Mouse (Mus musculus): ENCODE data around the gene Ccdc142. TPM values are rescaled to one million over a fixed set of nuclear protein-coding genes. Genes with fewer than 3 reads are reported as not detected.

The Ccdc142 gene
- polyA plus RNA-seq, 1 experiment from 2014 or later, result 4.3 TPM

DNA sequence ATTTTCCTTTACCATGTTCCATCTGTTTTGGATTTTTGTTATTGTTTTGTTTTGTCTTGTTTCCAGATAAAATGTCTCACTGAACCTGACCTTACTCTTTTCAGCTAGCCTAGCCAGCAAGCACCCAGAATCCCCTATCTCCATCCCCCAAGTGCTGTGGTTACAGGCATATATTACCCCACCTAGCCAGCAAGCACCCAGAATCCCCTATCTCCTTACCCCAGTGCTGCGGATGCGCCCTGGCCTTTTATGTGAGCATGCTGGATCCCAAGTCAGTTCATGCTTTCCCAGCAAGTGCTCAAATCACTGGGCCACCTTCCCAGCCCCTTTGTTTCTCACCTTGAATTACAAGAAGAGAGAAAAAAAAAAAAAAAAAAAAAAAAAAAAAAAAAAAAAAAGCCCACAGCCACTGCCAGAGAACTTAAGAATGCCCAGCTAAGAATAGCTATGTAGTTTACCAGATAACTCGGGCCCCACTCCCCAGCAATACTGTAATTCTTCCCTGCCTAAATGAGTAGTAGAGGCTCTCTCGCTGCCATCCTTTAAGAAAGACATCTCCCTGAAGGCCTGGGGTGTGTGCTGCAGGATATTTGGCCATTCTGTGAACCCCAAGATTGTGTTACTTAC lies 10.2 kb downstream of the Ccdc142 start:
- ATAC-seq, result no peak
- Histone ChIP-seq H3K4me1 (replicated peaks) (peaks cover 44% of the 10 kb centered on the region), H3K27me3 (no peaks in the 10 kb centered on the region), H3K9me3 (no peaks in the 10 kb centered on the region), H3K9ac (replicated peaks) (no peak overlapping the region), H3K4me3 (replicated peaks) (no peak overlapping the region), H3K27ac (no peak overlapping the region), H3K36me3 (peaks cover 12% of the 10 kb centered on the region), H3K4me2 (replicated peaks) (no peak overlapping the region)
- 91% methylated on average over 4 of the region's 4 CpGs for WGBS

DNA sequence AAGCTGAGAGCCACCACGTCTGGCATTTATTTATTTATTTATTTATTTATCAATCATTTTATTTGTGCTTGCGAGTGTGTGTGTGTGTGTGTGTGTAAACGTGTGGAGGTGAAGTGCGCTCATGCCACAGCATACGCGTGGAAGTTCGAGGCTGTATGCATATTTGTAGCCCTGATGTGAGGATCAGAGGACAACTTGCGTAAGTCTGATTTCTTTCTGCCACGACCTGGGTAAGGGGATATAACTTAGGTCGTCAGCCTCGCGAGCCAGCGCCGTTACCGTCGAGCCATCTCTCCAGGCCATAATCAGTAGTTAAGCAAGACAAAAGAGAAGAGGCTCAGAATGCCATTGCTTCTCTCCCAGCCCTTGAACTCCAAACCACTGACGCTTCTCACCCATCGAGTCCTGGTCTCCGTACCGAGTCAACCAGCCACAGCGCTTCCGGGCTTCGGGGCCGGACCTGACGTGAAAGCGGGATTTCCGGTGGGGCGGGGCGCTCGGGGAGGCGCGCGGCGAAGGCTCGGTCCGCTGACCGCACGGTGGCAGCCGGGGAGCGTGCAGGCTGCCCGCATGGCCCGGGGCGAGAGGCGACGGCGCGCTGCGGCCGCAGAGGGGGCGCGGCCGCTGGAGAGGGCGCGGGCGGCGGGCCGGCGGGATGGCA lies 13.7 kb downstream of the Ccdc142 start, which contains the start of gene Mogs:
TSS of gene Mogs (plus strand) at position 486 of the 661 bp plus-strand sequence.
- WGBS, result 2% methylated on average over 49 of the region's 58 CpGs

DNA sequence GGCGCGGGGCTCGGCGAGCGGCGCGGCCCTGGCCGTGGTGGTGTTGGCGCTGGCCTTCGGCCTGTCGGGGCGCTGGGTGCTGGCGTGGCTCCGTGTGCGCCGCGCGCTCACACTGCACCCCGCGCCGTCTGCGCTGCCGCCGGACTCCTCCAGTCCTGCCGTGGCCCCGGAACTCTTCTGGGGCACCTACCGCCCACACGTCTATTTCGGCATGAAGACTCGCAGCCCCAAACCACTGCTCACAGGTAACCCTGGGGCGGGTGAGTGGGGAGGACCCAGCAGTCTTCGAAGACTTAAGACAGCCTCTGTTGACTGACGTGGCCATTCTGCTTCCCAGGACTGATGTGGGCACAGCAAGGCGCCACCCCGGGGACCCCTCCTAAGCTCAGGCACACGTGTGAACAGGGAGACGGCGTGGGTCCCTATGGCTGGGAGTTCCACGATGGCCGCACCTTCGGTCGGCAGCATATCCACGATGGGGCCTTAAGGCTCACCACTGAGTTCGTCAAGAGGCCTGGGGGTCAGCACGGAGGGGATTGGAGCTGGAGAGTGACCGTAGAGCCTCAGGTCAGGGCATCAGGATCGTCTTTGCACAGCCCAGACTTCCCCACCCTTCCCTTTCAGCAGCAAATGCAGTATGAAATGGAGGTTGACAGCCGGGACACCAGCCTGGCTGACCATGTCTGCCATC lies 14.4 kb downstream of the Ccdc142 start:
- H3K4me1 ChIP-seq (replicated peaks), result peaks cover 58% of the 10 kb centered on the region
- ATAC-seq, result peak; percentile 44

More for the DNA sequence above, 13.7 kb downstream of the Ccdc142 start, which contains the start of gene Mogs:
- Histone ChIP-seq H3K4me2 (replicated peaks) (peak within 1 kb of the TSS; percentile 88), H3K27me3 (no peaks in the 10 kb centered on the region), H3K9me3 (no peaks in the 10 kb centered on the region), H3K4me3 (replicated peaks) (peak within 1 kb of the TSS; percentile 88), H3K36me3 (peaks cover 37% of the 10 kb centered on the region), H3K4me1 (replicated peaks) (peaks cover 55% of the 10 kb centered on the region), H3K27ac (peak within 1 kb of the TSS; percentile 84), H3K9ac (replicated peaks) (peak within 1 kb of the TSS; percentile 93)
- peak; percentile 88 for ATAC-seq

DNA sequence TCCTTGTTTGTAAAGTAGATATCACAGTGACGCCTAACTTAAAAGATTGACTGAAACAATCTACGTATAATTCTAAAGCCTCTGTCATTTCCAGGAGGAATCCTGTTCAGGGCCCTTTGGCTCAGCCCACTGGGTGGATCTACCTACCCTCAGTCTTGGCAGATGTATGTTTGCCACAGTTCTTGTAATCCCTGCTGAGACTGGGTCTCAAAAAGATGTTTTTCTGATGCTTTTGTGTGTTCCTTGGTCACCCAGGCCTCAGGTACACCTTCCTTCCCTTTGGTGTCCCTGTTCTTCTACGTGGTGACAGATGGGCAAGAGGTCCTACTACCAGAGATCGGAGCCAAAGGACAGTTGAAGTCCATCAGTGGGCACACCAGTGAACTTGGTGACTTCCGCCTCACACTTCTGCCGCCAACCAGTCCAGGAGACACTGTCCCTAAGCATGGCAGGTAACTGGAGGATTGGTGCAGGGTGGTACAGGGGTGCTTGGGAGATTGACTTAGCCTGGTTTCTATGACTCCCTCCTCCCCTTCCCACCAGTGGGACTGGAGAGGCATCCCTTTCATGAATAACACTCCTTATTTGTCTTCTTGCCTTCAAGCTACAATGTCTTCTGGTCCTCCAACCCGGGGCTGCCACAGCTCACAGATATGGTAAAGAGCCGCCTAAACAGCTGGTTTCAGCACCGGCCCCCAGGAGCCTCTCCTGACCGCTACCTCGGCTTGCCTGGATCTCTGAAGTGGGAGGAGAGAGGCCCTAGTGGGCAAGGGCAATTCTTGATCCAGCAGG lies 15.2 kb downstream of the Ccdc142 start:
- Histone ChIP-seq H3K4me2 (replicated peaks) (peak overlapping the region; percentile 88), H3K9ac (replicated peaks) (peak overlapping the region; percentile 93), H3K36me3 (peaks cover 33% of the 10 kb centered on the region), H3K4me1 (replicated peaks) (peaks cover 56% of the 10 kb centered on the region), H3K9me3 (no peaks in the 10 kb centered on the region), H3K27me3 (no peaks in the 10 kb centered on the region), H3K27ac (0 out of 2 replicates have a peak overlapping the region, but pooled peaks have one; percentile 84), H3K4me3 (replicated peaks) (peak overlapping the region; percentile 88)
- 80% methylated on average over 11 of the region's 11 CpGs for WGBS
- ATAC-seq, result no peak

More for the DNA sequence above, 14.4 kb downstream of the Ccdc142 start:
- H3K36me3 ChIP-seq, result peaks cover 36% of the 10 kb centered on the region
- H3K4me2 ChIP-seq (replicated peaks), result peak overlapping the region; percentile 88
- H3K9me3 ChIP-seq, result no peaks in the 10 kb centered on the region
- peak overlapping the region; percentile 93 for H3K9ac ChIP-seq (replicated peaks)
- 1% methylated on average over 37 of the region's 48 CpGs for WGBS
- H3K4me3 ChIP-seq (replicated peaks), result peak overlapping the region; percentile 88
- H3K27ac ChIP-seq, result peak overlapping the region; percentile 84
- H3K27me3 ChIP-seq, result no peaks in the 10 kb centered on the region

DNA sequence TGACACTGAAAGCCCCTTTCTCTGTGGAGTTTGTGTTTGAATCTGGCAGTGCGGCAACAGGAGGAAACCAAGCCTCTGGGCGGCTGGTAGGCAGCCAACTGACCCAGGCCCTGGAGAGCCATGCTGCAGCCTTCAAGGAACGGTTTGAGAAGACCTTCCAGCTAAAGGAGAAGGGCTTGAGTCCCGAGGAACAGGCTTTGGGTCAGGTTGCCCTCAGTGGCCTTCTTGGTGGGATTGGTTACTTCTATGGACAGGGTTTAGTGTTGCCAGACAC lies 15.7 kb downstream of the Ccdc142 start:
- ATAC-seq, result no peak
- H3K9me3 ChIP-seq, result no peaks in the 10 kb centered on the region
- H3K36me3 ChIP-seq, result peaks cover 33% of the 10 kb centered on the region
- H3K4me3 ChIP-seq (replicated peaks), result peak overlapping the region; percentile 88; the same call in 1 of the 2 replicates
- peak overlapping the region; percentile 88 for H3K4me2 ChIP-seq (replicated peaks)
- WGBS, result 88% methylated on average over 4 of the region's 4 CpGs
- H3K27me3 ChIP-seq, result no peaks in the 10 kb centered on the region
- no peak overlapping the region for H3K27ac ChIP-seq
- H3K9ac ChIP-seq (replicated peaks), result peak overlapping the region; percentile 93; the same call in 1 of the 2 replicates
- H3K4me1 ChIP-seq (replicated peaks), result peaks cover 57% of the 10 kb centered on the region

DNA sequence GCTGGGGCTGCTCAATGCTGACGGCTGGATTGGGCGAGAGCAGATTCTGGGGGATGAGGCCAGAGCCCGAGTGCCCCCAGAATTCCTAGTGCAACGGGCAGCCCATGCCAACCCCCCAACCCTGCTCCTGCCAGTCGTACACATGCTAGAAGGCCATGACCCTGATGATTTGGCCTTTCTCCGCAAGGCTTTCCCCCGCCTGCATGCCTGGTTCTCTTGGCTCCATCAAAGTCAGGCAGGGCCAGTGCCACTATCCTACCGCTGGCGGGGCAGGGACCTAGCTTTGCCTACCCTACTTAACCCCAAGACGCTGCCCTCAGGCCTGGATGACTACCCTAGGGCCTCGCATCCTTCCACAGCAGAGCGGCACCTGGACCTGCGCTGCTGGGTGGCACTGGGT lies 16.2 kb downstream of the Ccdc142 start:
- no peak overlapping the region for H3K4me2 ChIP-seq (replicated peaks)
- peaks cover 33% of the 10 kb centered on the region for H3K36me3 ChIP-seq
- WGBS, result 94% methylated on average over 13 of the region's 13 CpGs
- no peak for ATAC-seq
- no peak overlapping the region for H3K27ac ChIP-seq
- no peaks in the 10 kb centered on the region for H3K27me3 ChIP-seq
- no peak overlapping the region for H3K9ac ChIP-seq (replicated peaks)
- no peaks in the 10 kb centered on the region for H3K9me3 ChIP-seq
- H3K4me1 ChIP-seq (replicated peaks), result peaks cover 62% of the 10 kb centered on the region
- 0 out of 2 replicates have a peak overlapping the region, but pooled peaks have one; percentile 1 for H3K4me3 ChIP-seq (replicated peaks)

DNA sequence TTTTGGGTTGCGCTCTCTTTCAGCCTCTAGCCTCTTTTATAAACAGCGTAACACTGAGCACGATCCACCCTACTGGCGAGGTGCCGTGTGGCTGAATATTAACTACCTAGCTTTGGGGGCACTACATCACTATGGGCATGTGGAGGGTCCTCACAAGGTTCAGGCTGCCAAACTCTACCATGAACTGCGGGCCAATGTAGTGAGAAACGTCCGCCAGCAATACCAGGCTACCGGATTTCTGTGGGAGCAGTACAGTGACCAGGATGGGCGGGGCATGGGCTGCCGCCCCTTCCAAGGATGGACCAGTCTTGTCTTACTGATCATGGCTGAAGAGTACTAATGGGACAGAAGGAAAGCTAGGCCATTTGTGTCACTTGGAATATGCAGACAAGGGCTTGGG lies 17.0 kb downstream of the Ccdc142 start:
- Histone ChIP-seq H3K9me3 (no peaks in the 10 kb centered on the region), H3K27me3 (no peaks in the 10 kb centered on the region), H3K4me1 (replicated peaks) (peaks cover 70% of the 10 kb centered on the region), H3K27ac (no peak overlapping the region), H3K9ac (replicated peaks) (no peak overlapping the region), H3K4me2 (replicated peaks) (no peak overlapping the region), H3K36me3 (peaks cover 33% of the 10 kb centered on the region), H3K4me3 (replicated peaks) (no peak overlapping the region)
- ATAC-seq, result no peak
- WGBS, result 86% methylated on average over 11 of the region's 11 CpGs

DNA sequence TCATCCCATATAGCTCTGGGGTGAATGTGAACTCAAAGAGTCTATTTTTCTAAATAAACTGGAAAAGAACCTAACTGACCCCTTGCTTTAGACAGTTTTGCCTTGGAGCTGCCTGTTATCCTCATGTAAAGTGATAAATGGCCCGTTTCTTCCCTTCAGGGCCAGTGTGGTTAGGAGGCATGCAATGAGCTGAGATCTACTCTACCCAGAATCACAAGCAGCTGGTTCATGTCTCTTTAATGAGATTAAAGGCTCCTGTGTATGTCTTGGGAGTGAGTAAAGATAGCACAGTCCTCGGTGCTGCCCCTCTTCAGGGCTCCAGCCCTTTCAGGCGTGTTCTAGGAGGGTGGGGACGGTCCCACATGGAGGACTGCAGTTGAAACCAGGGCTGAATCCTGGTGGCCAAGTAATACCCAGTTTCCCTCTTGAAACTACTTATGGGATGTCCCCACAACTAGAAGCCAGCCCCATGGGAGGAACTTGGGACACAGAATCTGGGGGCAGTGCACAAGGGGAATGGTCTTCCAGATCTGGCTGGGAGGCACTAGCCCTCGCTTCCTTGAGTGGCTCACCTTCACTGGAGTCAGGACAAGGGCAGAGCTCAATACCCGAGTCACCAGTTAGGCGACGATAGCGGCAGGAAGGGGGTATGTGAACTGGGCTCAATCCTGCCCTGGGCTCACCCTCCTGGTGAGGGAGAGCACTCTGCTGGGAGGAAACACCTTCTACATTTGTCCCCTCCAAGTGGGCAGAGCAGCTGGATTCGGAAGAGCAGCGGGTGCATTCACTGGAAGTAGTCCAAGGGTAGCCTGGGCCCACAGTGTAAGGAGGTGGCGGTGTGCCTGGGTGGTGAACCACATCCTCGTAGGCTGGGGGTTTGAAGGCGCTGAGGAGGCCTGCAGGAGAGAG lies 17.7 kb downstream of the Ccdc142 start:
- no peak for ATAC-seq
- Histone ChIP-seq H3K4me1 (replicated peaks) (peaks cover 77% of the 10 kb centered on the region), H3K27me3 (no peaks in the 10 kb centered on the region), H3K4me3 (replicated peaks) (peak overlapping the region; percentile 74), H3K9me3 (no peaks in the 10 kb centered on the region), H3K27ac (peak overlapping the region; percentile 9; the same call in 1 of the 2 replicates), H3K9ac (replicated peaks) (peak overlapping the region; percentile 92), H3K4me2 (replicated peaks) (peak overlapping the region; percentile 98), H3K36me3 (peaks cover 33% of the 10 kb centered on the region)
- WGBS, result 88% methylated on average over 14 of the region's 14 CpGs

DNA sequence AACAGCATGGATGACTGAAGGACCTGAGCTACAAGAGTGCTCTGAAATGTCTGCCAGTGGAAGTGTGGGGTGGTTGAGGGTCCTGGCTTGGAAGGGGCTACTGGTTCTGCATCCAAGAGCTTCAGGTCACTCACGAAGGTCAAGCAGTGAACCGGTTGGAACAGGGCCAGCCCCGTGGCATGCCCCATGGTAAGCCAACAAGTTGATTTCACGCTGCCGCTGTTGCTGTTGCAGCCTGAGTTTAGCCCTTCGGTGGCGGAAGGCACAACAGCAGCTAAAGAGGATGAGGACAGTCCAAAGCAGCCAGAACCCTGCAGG lies 18.3 kb downstream of the Ccdc142 start:
- 0 out of 2 replicates have a peak overlapping the region, but pooled peaks have one; percentile 9 for H3K27ac ChIP-seq
- no peak for ATAC-seq
- 49% methylated on average over 7 of the region's 7 CpGs for WGBS

DNA sequence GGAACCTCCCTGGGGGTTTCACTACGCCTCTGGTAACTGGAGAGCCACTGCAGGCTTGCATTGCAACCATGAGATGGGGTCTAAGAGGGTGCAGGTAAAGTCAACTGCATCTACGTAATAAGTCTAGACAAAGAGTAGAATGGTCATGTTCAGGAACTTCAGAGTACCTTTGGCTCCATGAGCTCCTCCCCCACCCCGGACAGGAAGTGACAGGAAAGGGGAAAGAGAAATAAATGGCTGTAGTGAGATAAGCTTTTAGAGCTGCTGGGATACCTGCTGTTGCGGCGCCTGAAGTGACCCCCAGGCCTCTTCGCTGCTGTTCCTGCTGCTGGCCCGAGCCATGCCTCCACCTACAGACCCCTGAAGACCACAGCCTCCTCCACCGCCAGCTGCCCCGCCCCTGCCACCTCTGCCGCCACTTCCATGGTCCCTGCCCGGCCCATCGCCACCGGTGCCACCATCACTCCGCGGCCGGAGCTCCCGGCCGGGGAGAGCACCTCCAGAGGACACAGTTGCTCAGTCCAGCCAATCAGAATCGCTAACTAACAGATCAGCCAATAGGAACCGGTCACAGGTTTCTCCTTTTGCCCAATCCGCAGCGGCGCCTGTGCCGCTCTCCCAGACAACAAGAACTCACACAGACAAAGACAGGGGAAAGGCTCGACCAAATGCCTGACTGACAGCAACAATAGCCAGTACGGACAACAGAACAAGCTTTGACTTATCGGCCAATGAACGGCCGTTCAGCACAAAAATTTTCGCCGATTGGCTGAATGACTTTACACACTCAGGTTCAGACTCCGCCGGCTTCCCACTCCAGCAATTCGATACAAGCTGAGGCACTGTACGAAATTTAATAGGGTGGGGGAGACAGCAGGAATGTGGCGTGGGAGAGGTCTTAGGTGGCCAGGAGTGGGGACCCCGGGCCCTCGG lies 19.8 kb downstream of the Ccdc142 start, which contains the start of gene Wbp1:
TSS of gene Wbp1 (minus strand) at position 630 of the 933 bp plus-strand sequence.
- Histone ChIP-seq H3K27ac (peak within 1 kb of the TSS; percentile 99), H3K36me3 (peaks cover 33% of the 10 kb centered on the region), H3K4me2 (replicated peaks) (peak within 1 kb of the TSS; percentile 98), H3K9ac (replicated peaks) (peak within 1 kb of the TSS; percentile 92), H3K4me3 (replicated peaks) (peak within 1 kb of the TSS; percentile 74), H3K4me1 (replicated peaks) (peaks cover 76% of the 10 kb centered on the region), H3K9me3 (no peaks in the 10 kb centered on the region), H3K27me3 (no peaks in the 10 kb centered on the region)
- ATAC-seq, result peak; percentile 95
- WGBS, result under 1% methylated on average over 38 of the region's 38 CpGs

More for the DNA sequence above, 18.3 kb downstream of the Ccdc142 start:
- Histone ChIP-seq H3K9me3 (no peaks in the 10 kb centered on the region), H3K4me3 (replicated peaks) (peak overlapping the region; percentile 74), H3K27me3 (no peaks in the 10 kb centered on the region), H3K4me1 (replicated peaks) (peaks cover 79% of the 10 kb centered on the region), H3K4me2 (replicated peaks) (peak overlapping the region; percentile 98), H3K9ac (replicated peaks) (peak overlapping the region; percentile 92), H3K36me3 (peaks cover 33% of the 10 kb centered on the region)
